Mouse (Mus musculus) gastrocnemius, postnatal 4 days (tissue): Measurements from ENCODE around the gene Scai. TPM values are rescaled to one million over a fixed set of nuclear protein-coding genes. Genes with fewer than 3 reads are reported as not detected.

Experiments
- DNase-seq, 2 experiments: peaks; one replicate each; pipeline ENCODE4 v3.0.0; 2021 to 2022; ENCODE audit warnings: low spot score in 2 of 2, mixed read lengths in 2 of 2
- long read RNA-seq, 2 experiments: library from polyadenylated mRNA; stranded (forward); transcript quantifications; one replicate each; pipeline ENCODE4 v2.0.0; 2021
- total RNA-seq, 2 experiments: library from RNA; stranded (reverse); gene quantifications; 2 replicates each; pipeline ENCODE4 v1.2.3; 2021

Scai gene
- 10 to 100 TPM; 13.6 to 14.2 TPM for total RNA-seq
- long read RNA-seq, experiment 1, partial matches to known transcripts = 1 of 3 reads
- long read RNA-seq, experiment 1, other reads (novel, unspliced or antisense) = 2 of 3 reads
- long read RNA-seq, experiment 2, full-length matches to known transcripts = 1 of 4 reads
- long read RNA-seq, experiment 2, partial matches to known transcripts = 0 of 4 reads
- long read RNA-seq, experiment 2, other reads (novel, unspliced or antisense) = 3 of 4 reads

DNA sequence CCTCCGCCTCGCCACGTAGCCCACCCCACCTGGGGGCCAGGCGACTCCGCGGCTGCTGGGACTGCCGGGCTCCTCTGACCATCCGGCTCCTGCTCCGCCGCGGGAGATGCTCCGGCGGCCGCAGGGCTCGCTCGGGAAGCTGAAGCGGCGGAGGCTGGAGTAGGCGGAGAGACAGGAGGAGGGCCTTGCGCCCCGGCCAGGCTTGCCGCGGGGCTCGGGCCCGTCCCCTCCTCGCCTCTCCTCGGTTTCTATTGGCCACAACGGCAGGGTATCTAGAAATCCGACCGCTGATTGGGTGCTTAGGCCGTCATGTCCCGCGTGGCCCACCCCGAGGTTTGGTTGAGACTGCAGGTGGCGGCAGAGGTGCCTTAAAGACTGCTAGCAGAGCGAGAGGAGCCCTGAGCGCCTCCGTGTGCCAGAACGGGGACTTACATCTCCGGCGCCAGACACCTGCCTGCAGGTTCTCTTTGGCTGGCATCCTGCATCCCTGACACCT, at the start of gene Scai:
TSS of gene Scai (minus strand) at position 174 of the 496 bp plus-strand sequence.
- DNase-seq = peak; percentile 91 to 96

DNA sequence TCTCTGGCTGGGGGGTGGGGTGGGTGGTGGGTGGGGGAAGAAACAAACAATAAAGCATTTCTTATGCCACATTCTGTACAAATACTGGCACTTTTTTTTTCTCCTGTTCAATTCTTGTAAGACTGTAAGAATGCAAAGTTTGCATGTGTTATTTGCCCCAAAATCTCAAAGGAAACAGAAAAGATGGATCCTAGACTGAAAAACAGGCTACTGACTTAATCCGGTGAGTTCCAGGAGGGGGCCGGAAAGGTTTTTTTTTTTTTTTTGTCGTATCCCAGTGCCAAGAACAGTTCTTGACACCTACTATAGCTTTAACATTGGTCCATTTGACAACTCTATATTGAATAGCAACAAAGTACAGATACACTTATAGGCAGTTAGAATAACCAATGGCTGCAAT, 36.2 kb upstream of the Scai start:
- DNase-seq = no peak

DNA sequence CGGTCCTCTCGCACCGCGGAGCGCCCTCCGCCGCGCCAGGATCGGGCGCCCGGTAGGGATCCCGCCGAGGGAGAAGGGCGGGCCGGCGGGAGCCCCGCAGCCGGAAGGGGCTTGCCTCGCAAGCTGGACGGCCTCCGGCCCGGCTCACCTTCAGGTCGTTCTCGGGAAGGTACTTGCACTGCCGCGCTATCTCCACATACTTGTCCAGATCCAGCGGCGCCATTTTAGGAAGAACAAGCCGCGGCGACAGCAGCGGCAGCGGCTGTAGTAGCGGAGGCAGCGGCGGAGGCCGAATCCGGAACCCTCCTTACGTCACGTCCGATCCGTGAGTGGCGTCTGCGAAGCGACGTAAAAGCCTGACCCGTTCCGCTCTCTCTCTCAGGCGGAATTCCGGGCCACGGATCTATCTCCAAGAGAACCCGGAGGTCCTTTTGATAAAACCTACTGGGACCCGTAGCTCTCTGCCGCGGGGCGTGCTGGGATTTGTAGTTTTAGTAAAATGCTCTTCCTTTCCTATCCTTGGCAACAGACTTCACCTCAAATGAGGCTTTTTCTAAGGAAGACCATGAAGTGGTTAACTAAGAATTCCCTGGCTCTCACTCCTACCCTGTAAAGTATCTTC, 35.6 kb upstream of the Scai start, which contains the start of gene Ppp6c:
TSS of gene Ppp6c (minus strand) at position 433 of the 622 bp plus-strand sequence.
- peak; percentile 72 to 90 for DNase-seq

DNA sequence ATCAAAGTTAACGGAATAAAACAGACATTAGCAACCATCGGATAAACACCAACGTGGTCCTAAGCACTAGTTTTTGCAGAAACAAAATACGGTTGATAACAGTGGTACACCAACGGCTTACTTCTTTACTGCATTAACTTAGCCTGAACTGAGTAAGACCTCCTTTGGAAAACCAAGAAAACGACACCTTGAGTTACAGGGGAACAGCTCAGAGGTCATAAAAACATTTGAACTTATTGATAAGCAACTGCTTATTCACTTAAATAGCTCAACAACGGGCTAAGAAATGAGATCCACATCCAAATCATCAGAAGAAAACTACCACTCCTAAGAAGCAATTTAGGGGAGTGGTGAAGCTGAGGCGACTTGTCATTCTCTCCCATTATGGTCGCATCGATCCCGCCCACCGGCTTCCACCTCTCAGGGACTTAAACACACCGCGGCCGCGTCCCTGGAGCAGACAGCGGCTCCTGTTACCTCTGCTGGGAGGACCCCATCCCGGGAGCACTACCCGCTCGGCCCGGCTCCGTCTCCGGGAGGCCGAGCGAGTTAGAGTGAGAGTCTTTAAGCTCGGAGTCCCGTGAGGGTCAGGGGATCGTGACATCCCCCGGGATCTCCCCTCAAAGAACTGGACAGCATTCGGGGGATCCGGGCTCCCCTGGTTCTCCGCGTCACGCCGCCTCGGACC, 34.9 kb upstream of the Scai start:
- peak in 1 of 2 experiments; percentile 17 for DNase-seq

DNA sequence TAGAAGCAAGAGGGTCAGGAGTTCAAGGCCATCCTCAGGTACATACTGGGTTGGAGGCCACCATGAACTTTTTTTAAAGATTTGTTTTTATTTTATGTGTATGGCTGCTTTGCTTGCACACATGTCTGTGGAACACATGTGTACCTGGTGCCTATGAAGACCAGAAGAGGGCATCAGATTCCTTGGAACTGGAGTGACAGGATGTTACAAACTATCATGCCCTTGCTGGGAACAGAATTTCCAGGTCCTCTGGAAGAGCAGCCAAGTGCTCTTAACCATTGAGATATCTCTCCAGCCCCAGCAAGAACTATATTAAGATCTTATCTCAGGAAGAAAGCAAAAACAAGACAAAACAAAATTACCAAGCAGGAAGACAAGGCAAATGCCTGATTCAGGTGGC, 34.1 kb upstream of the Scai start:
- DNase-seq = no peak

DNA sequence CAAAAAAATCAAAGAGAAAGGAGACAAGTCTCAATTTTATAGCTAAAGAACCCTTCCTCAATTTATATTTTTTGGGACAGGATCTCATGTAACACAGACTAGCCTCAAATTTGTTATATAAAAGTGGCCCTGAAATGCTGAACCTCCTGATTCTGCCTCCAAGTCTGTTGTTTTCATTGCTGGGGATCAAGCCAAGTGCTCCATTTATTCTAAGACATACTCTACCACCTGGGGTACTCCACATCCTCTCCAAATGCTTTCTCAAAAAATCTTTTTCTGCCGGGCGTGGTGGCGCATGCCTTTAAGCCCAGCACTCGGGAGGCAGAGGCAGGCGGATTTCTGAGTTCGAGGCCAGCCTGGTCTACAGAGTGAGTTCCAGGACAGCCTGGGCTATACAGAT, 29.5 kb upstream of the Scai start:
- no peak for DNase-seq

DNA sequence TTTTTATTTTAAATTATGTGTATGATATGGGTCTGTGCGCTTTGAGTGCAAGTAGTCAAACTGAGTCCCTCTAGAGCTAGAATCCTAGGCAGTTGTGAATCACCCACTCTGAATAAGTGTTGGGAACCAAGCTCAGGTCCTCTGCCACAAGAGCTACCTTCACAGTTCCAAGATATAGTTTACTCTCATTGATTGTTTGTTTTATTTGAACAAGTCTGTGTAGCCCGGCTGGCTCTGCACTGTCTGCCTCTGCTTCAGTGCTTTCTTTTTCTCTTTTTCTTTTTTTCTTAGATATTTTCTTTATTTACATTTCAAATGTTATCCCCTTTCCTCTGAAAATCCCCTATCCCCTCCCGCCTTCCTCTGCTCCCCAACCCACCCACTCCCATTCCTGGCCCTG, 28.5 kb upstream of the Scai start:
- no peak for DNase-seq

DNA sequence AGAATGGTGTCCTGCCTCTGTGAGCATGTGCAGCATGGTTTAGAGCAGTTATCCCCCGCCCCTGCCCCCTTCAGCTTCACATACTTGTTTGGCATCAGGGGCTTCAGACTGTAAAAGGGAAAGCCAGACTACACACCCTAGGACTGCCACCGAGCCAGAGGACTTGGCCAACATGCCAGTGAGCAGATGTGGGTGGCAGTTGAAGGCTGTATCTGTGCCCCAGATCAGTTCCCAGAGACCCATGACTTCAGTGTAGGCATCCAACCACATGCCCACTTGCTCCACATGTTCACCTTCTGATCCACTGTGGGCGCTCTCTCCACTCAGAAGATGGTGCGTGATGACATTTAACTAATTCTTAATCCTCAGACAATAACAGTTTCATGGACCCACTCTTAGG, 26.6 kb upstream of the Scai start:
- DNase-seq = no peak

DNA sequence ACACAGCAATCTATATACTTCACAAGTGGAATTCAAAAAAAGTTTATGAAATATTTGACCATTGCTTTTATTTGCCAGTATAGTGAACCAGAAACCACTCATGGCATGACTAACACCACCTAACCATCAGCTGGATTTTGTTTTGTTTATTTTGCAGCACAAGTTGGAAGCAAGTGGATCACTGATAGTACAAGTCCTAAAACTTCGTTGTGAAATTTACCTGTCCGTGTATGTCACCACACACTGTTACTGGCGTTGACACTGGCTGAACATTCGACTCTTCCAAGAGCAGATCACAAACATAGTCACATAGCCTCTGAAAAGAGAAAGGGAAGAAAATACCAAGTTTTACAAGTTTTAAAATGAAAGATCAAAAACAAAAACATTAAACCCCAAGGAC, 20.2 kb upstream of the Scai start:
- DNase-seq = no peak

DNA sequence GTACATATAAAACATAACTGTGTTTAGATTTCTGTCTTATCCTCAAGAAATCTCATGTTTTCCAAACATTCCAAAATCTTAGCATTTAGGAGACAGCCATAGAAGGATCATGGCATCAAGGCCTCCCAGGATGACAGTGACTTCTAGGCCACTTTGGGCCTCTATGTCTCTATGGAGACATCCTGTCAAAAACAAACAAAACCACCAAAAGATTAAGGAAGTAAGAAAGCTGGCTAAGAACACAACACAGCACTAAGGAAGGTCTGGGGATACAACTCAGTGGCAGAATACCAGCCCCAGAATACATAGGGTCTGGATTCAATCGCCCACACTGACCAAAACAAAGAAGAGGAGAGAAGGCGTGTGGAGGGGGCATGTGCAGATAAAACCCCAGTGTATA, 12.8 kb upstream of the Scai start:
- no peak for DNase-seq

DNA sequence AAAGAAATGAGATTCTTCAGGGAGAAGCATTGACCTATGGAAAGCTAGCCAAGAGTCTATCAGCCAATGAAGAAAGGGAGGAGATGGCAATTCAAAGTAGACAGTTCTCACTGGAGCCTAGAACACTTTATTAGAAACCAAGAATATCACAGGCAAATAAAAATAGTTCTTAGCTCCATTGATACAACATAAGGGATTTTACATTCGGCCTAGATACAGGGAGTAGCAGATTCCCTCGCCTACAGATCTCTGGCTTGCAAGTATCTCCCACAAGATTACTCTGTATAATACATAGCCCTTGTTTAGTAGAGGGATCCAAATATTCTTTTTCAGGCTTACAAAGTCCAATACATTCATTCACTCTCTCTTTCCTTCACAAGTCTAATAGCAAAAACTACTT, 4.3 kb upstream of the Scai start:
- no peak for DNase-seq

DNA sequence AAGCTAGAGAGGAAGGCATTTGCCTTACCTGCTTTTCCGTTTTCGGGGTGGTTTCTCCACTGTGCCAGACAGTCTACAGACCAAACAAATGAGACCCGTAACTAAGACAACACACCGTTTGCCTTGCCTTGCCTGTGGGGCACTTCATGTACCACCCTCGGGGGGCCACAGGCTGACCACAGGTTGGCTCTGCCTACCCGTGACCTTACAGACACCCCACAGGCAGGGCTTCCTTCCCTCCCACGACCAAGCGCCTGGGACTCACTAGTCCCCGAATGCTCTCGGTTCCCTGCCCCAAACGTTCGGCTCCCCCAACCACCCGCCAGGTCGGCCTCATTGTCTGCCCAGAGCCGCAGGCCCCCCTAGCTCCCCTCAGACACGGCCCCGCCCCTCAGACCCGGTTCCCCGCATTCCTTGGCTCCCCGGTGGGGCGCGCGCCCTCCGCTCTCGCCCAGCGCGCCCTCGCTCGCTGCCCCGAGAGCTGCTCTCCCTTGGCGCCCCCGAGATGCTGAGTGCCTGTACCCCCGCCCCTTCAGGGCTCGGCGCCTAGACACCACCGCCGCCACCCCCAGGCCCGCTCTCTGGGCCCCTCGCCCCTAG, 473 bp downstream of the Scai start:
- DNase-seq = no peak

DNA sequence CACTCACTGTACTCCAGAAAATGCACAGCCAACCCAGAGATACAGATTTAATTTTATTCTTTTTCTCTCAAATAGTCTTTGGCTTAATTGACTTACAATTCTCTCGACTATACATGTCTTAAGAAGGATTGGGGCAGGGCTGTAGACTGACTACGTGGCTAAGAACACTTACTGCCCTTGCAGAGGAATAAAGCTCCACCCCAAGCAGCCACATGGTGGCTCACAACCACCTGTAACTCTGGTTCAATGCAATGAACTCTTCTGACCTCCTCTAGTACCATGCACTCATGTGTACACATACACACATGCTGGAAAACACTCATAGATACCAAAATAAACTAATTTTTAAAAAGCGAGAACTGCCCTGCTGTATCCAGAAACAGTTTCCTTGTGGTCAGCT, 4.6 kb downstream of the Scai start:
- DNase-seq = no peak

DNA sequence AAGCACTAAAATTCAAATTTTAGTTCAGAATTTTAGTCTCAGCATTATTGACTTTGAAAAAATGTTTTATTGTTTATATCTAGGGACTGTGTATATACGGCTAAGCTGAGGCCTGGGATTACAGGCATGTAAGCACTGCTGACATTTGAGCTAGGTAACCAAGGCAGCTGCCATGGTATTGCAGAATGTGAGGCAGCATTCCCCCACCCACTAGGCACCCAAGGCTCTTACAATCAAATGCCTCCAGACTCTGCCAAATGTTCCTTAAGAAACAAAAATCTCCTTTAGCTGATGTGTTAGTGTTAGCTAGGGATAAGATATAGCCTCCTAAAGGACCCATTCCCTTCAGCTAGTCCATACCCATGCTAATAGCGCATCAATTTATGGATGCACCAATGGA, 6.9 kb downstream of the Scai start:
- no peak for DNase-seq

DNA sequence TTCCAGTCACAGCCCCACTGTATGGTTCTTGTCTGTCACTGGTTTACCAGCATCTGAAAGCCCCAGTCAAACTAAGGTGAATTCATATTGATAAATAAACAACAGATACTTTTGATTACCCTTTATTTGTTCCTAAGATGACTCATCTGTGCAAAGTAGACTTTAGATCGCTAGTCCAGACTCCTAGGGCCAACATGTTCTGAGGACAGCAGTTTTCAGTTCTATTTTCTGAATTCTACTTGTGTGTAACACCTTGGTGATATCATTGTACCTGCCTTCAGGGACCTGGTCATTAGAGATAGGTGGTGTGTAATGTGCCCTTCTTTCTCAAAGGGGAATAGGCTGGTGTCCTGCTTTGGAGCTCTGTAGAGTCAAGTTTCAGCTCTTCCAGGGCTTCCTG, 29.5 kb downstream of the Scai start:
- DNase-seq = no peak

DNA sequence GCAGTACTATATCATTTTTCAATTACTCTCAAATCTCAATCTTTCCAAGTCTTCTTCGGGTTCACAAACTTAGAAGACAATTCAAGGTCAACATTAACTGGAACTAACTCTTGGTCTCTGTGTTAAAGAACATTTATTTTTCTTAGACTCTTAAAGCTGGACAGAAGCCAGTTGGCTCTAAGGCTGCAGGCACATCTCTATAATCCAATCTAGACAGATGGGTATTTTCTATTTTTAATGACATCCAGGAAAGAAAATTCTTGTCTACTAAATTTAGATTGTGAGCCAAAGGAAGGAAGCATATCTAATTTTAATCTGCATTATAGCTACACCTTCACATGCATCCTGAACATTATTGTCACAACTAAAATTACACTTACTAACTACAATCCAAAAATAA, 32.6 kb downstream of the Scai start:
- DNase-seq = no peak

DNA sequence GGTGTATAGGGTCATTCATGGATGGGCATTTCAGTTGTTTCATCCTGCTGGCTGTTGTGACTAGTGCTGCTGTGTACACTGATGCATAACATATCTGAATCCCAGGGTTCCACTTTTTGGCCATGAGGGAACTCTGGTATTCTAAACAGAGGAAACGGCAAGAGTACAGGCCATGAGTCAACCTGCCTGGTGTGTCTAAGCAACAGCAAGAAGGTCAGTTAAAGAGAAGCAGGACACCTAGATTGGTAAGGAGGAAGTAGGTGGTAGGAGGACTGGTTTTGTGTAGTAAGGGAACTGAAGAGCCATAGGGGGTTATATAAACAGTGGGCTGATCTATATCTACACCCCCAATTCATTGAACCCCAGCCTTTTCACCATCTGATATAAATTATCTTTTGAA, 33.7 kb downstream of the Scai start:
- no peak for DNase-seq

DNA sequence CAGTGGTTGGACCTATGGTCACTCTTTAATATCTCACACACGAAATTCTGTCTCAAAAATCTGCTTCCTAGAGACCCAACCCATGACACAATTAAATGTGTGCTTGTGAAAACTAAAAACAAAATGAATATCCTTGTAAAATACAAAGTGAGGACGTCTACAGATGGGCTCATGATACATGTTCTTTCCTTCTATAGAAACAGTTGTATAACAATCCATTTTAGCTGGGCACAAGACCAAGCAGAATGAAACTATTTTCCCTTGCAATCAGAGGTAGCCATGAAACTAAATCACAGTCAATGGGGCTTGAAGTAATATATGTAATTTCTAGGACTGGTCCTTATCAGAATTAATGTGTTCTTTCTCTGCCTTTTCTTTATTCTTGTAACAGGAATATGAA, 39.6 kb downstream of the Scai start:
- no peak for DNase-seq

DNA sequence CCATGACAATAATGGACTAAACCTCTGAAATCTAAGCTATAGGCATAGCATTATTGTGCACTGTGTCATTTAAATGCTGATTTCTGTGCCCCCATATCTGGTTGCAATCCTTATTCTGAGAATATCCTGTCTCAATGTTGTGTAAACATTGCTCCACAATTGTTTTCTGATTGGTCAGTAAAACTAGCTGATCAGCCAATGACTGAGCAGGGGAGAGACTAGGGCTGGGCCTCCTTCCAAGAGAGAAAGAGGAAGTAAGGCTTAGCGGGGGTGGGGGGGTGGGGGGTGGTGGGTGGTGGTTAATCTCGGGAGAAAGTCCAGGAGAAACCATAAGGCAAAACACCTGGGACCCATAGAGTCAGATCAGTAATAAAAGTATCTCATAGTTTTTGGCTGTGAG, 42.5 kb downstream of the Scai start:
- no peak for DNase-seq

DNA sequence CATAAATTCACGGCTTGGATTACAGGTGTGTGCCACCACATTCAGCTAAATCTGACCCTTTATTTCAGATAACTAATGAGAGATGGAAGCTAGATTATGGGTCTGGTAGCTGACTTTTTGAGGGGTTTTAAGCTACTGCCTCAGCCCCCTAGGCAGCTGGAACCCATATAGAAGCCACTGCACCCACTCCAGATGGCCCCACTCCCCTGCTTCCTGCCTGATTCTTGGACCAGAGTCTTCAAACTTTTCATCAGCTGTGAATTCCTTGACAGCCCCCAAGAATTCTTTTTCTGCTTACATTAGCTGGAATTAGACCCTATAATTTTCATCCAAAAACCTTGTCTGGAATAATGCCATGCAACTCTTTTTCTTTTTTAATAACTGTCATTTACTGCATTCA, 44.1 kb downstream of the Scai start:
- no peak for DNase-seq

DNA sequence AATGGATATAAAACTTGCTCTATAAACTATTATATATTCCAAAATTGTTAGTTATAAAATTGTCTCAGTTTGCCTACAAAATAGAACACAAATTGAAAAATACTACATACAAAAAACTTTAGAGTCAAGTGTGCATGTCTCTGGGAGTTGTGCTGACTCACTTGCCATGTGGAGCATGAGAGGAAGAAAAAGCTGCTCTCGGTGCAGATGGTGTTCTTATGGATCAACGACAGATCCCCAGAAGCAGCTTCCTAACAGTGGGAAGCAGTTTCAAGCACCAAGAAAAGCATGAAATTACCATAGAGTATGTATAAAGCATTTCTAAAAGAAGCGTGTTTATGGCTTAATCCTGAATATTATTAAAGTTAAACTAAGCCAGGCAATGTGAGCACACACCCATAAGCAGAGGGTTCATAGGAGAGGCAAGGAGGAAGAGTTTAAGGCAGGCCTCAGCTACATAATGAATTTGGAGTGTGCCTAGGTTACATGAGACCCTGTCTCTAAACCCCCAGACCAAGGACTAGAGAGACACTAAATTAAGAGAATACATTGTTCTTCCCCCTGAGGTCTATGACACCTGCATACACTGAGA, 48.1 kb downstream of the Scai start:
- DNase-seq = no peak
